Mouse (Mus musculus): ENCODE results near the gene Gm20905.
"Not testable (repeated sequence)": the region's sequence is repeated elsewhere in the genome, so short reads cannot be mapped to it uniquely, and the experiment has no call there.

Gm20905 gene

GRCm38 (mm10) chrY:37259503-37259902, at the start of gene Gm20905:
Gm20905 (minus strand) TSS chrY:37259603.
- DNase-seq (ENCODE audit: low spot score), result not testable (repeated sequence)

Measured in yolk sac, embryonic 10.5 days (tissue).